Mouse (Mus musculus): ENCODE measurements at regions not wholly inside any gene's neighbourhood (a gene's known extent, or its start where the extent isn't known, plus 50 kb on each side); places are given as distances from the start of the nearest gene placed in this dataset.
"Not testable (repeated sequence)": the region's sequence is repeated elsewhere in the genome, so short reads cannot be mapped to it uniquely, and the experiment has no call there.

GRCm38 (mm10) chr14:61736384-61737322, 129.4 kb downstream of the Kcnrg start:
- Histone ChIP-seq H3K4me1 (ENCODE audit: control insufficient read depth) (peaks cover 9% of the 10 kb centered on the region), H3K36me3 (ENCODE audit: control insufficient read depth) (no peaks in the 10 kb centered on the region), H3K4me3 (replicated peaks) (no peak overlapping the region), H3K9me3 (ENCODE audit: control insufficient read depth, low read length) (no peaks in the 10 kb centered on the region), H3K27me3 (ENCODE audit: control insufficient read depth) (no peaks in the 10 kb centered on the region)
- no peak for TF ChIP-seq GATA1 (IDR thresholded peaks at IDR 0.05; ENCODE audit: low read length)
- TF ChIP-seq TAL1 (IDR thresholded peaks at IDR 0.05; ENCODE audit: low read length) = no peak

DNA sequence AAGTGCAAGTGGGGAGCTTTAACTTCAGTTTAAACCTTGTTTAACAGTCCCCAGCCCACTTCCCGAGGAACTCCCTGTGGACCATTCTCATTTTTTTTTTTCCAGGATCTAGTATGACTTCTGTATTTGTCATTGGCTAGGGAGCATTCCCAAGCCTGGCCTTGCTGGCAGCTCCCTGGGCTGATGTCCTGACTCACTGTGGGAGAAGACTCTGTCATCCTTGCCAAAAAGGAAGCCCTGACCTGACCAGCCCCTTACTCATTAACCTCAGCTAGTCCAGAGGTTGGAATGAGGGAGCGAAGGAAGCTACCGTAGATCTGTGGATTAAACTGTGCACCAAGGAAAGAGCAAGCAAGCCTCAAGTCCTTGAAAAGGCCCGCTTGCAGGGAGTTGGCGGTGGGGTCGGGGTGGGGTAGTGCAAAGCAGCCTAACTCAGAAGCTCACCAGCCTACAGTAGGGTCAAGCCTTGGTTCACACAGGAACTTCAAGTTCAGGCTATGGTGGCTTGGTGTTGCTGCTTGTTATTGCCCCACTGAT, 130.3 kb downstream of the Kcnrg start:
- H3K9me3 ChIP-seq (ENCODE audit: control insufficient read depth, low read length) = no peaks in the 10 kb centered on the region
- no peaks in the 10 kb centered on the region for H3K36me3 ChIP-seq (ENCODE audit: control insufficient read depth)
- H3K27me3 ChIP-seq (ENCODE audit: control insufficient read depth) = no peaks in the 10 kb centered on the region
- peaks cover 9% of the 10 kb centered on the region for H3K4me1 ChIP-seq (ENCODE audit: control insufficient read depth)
- no peak overlapping the region for H3K4me3 ChIP-seq (replicated peaks)
- no peak for TF ChIP-seq GATA1 (IDR thresholded peaks at IDR 0.05; ENCODE audit: low read length)
- no peak for TF ChIP-seq TAL1 (IDR thresholded peaks at IDR 0.05; ENCODE audit: low read length)

DNA sequence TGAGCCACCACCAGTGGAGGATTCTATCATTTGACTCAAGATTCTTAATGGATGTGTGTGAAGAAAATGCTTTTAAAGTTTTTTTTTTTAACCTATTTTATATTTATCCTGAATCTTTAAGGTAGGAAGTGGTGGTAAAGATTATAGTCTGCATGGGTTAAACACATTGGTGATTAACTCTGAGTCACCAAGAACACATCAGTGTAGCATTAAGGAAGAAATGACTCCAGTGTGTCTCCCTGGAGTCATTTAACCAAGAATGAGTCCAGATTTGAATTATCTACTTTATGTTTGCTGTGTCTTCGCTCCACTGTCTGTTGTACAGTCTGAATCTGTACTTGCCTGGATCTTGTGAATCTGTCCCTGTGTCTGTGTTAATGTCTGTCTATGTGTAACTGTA, 132.2 kb downstream of the Kcnrg start:
- Histone ChIP-seq H3K9me3 (ENCODE audit: control insufficient read depth, low read length) (no peaks in the 10 kb centered on the region), H3K27me3 (ENCODE audit: control insufficient read depth) (no peaks in the 10 kb centered on the region)
- TF ChIP-seq TAL1 (IDR thresholded peaks at IDR 0.05; ENCODE audit: low read length) = no peak
- TF ChIP-seq GATA1 (IDR thresholded peaks at IDR 0.05; ENCODE audit: low read length) = no peak

GRCm38 (mm10) chr14:61743855-61744408, 136.7 kb downstream of the Kcnrg start:
- Histone ChIP-seq H3K36me3 (ENCODE audit: control insufficient read depth) (no peaks in the 10 kb centered on the region), H3K4me1 (ENCODE audit: control insufficient read depth) (peaks cover 10% of the 10 kb centered on the region), H3K27me3 (ENCODE audit: control insufficient read depth) (no peaks in the 10 kb centered on the region), H3K9me3 (ENCODE audit: control insufficient read depth, low read length) (no peaks in the 10 kb centered on the region), H3K4me3 (replicated peaks) (peak overlapping the region; percentile 41)
- no peak for TF ChIP-seq TAL1 (IDR thresholded peaks at IDR 0.05; ENCODE audit: low read length)
- no peak for TF ChIP-seq GATA1 (IDR thresholded peaks at IDR 0.05; ENCODE audit: low read length)

More for the DNA sequence above, 132.2 kb downstream of the Kcnrg start:
- peaks cover 16% of the 10 kb centered on the region for H3K4me1 ChIP-seq (ENCODE audit: control insufficient read depth)
- H3K36me3 ChIP-seq (ENCODE audit: control insufficient read depth) = no peaks in the 10 kb centered on the region
- no peak overlapping the region for H3K4me3 ChIP-seq (replicated peaks)

DNA sequence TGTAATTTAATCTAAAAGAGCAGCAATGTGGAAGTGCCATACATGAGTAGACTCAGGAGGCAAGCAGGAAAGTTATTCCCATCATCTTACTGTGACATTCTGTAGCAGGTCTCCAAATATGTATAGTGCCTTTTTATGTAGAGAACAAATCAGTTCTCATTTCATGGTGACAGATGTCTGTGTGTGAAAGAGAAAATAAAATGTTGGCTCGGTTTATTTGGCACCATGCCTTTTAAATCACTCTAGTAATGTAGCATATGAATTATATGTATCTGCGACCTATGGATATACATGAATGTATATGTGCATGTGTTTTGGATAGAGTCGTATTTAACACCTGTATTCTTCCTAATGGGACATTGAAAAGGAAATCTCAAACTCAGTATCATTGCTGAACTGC, 146.2 kb downstream of the Kcnrg start:
- Histone ChIP-seq H3K36me3 (ENCODE audit: control insufficient read depth) (no peaks in the 10 kb centered on the region), H3K4me1 (ENCODE audit: control insufficient read depth) (peaks cover under 1% of the 10 kb centered on the region), H3K27me3 (ENCODE audit: control insufficient read depth) (no peaks in the 10 kb centered on the region), H3K4me3 (replicated peaks) (no peak overlapping the region), H3K9me3 (ENCODE audit: control insufficient read depth, low read length) (no peaks in the 10 kb centered on the region)
- TF ChIP-seq TAL1 (IDR thresholded peaks at IDR 0.05; ENCODE audit: low read length) = no peak
- no peak for TF ChIP-seq GATA1 (IDR thresholded peaks at IDR 0.05; ENCODE audit: low read length)

GRCm38 (mm10) chr14:61756651-61757050, 149.4 kb downstream of the Kcnrg start:
- TF ChIP-seq GATA1 (IDR thresholded peaks at IDR 0.05; ENCODE audit: low read length) = no peak
- TF ChIP-seq TAL1 (IDR thresholded peaks at IDR 0.05; ENCODE audit: low read length) = no peak
- no peak overlapping the region for H3K4me3 ChIP-seq (replicated peaks)
- H3K9me3 ChIP-seq (ENCODE audit: control insufficient read depth, low read length) = no peaks in the 10 kb centered on the region
- H3K27me3 ChIP-seq (ENCODE audit: control insufficient read depth) = no peaks in the 10 kb centered on the region
- peaks cover 3% of the 10 kb centered on the region for H3K4me1 ChIP-seq (ENCODE audit: control insufficient read depth)
- H3K36me3 ChIP-seq (ENCODE audit: control insufficient read depth) = no peaks in the 10 kb centered on the region

- no peak for TF ChIP-seq TAL1 (IDR thresholded peaks at IDR 0.05; ENCODE audit: low read length)
- no peak for TF ChIP-seq GATA1 (IDR thresholded peaks at IDR 0.05; ENCODE audit: low read length)
- Histone ChIP-seq H3K4me1 (ENCODE audit: control insufficient read depth) (peaks cover 3% of the 10 kb centered on the region), H3K9me3 (ENCODE audit: control insufficient read depth, low read length) (no peaks in the 10 kb centered on the region), H3K36me3 (ENCODE audit: control insufficient read depth) (no peaks in the 10 kb centered on the region), H3K4me3 (replicated peaks) (no peak overlapping the region), H3K27me3 (ENCODE audit: control insufficient read depth) (no peaks in the 10 kb centered on the region)
Measured at GRCm38 (mm10) chr14:61757086-61757822, 150.0 kb downstream of the Kcnrg start.

DNA sequence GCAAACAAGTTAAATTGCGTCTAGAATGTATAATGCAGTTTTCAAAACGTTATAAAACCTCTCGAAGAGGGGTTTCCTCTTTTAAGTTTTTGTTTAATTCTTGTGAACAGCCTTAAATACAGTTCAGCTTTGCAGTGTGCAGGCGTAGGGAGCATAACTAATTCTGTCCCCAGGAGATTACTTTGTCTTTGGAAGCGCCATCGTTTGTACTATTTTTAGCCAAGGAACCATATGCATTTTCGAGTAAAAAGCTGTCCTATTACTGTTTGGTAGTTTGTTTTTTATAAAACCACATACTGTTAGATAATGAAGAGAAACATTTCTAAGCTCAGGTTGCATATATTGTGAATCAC, 150.5 kb downstream of the Kcnrg start:
- H3K4me1 ChIP-seq (ENCODE audit: control insufficient read depth) = peaks cover 3% of the 10 kb centered on the region
- H3K36me3 ChIP-seq (ENCODE audit: control insufficient read depth) = no peaks in the 10 kb centered on the region
- no peak for TF ChIP-seq TAL1 (IDR thresholded peaks at IDR 0.05; ENCODE audit: low read length)
- TF ChIP-seq GATA1 (IDR thresholded peaks at IDR 0.05; ENCODE audit: low read length) = no peak
- no peak overlapping the region for H3K4me3 ChIP-seq (replicated peaks)
- H3K27me3 ChIP-seq (ENCODE audit: control insufficient read depth) = no peaks in the 10 kb centered on the region
- no peaks in the 10 kb centered on the region for H3K9me3 ChIP-seq (ENCODE audit: control insufficient read depth, low read length)

DNA sequence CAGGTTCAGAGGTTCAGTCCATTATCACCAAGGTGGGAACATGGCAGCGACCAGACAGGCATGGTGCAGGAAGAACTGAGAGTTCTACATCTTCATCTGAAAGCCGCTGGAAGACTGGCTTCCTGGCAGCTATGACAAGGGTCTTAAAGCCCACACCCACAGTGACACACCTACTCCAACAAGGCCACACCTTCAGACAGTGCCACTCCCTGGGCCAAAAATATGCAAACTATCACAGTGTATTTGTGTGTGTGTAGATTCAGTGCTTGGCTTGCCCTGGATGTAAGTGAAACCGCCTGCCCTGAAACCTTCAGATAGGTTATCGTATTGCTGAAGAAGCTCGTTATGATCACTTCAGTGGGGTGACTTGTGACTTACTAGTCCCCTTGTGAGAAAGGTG, 151.3 kb downstream of the Kcnrg start:
- H3K36me3 ChIP-seq (ENCODE audit: control insufficient read depth) = no peaks in the 10 kb centered on the region
- no peaks in the 10 kb centered on the region for H3K27me3 ChIP-seq (ENCODE audit: control insufficient read depth)
- no peaks in the 10 kb centered on the region for H3K9me3 ChIP-seq (ENCODE audit: control insufficient read depth, low read length)
- H3K4me1 ChIP-seq (ENCODE audit: control insufficient read depth) = peaks cover 3% of the 10 kb centered on the region
- H3K4me3 ChIP-seq (replicated peaks) = no peak overlapping the region
- no peak for TF ChIP-seq GATA1 (IDR thresholded peaks at IDR 0.05; ENCODE audit: low read length)
- TF ChIP-seq TAL1 (IDR thresholded peaks at IDR 0.05; ENCODE audit: low read length) = no peak

DNA sequence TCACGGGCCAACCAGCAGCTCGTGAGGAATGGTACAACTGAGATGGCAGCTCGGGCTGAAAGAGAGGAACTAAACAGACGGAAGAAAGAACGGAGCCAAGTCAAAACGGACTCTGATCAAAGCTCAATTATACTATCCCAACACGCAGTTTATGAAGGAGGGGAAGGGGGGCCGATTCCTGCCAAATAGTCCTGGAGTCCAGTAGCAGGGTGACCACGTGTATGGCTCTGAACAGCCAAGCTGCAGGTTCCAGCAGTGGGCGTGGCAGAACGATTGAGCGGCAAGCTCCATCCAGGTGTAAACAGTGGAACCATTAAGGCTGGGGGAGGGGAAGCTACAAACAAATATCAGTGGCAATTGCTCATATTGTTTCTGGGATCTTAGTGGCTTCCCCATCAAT, 152.9 kb downstream of the Kcnrg start:
- H3K27me3 ChIP-seq (ENCODE audit: control insufficient read depth); H3K4me3 ChIP-seq (replicated peaks); H3K36me3 ChIP-seq (ENCODE audit: control insufficient read depth); H3K4me1 ChIP-seq (ENCODE audit: control insufficient read depth); H3K9me3 ChIP-seq (ENCODE audit: control insufficient read depth, low read length): not testable (repeated sequence)

All from erythroblast, embryonic 14.5 days (primary cell).